Mouse (Mus musculus) CH12.LX (cell line): Measurements from ENCODE around the gene Aldh8a1. TPM values are rescaled to one million over a fixed set of nuclear protein-coding genes. Genes with fewer than 3 reads are reported as not detected.
A peak's percentile ranks its signal among the peaks of the same experiment; 100 is the strongest.

Experiments
- DNase-seq: peaks from one replicate; pipeline ENCODE4 v3.0.0-alpha.2; 2013; ENCODE audit errors: extremely low read depth
- H3K27ac ChIP-seq: 2 replicates; pipeline ENCODE4 v1.5.1; 2012; ENCODE audit warnings: low read depth, mild to moderate bottlenecking, control low read depth, moderate library complexity; ENCODE audit not compliant: insufficient read depth
- H3K27me3 ChIP-seq: replicated peaks from 2 replicates; pipeline ENCODE3; 2012; ENCODE audit warnings: inconsistent platforms
- H3K36me3 ChIP-seq, 2 experiments: replicated peaks in 1 of 2; 2 replicates each; pipeline versions ENCODE3 to v1.6.1; 2012; ENCODE audit warnings: inconsistent platforms in 1 of 2, low read length in 1 of 2, mild to moderate bottlenecking in 1 of 2, mixed read lengths in 1 of 2, moderate library complexity in 1 of 2; ENCODE audit not compliant: control insufficient read depth in 1 of 2, insufficient read depth in 1 of 2
- H3K4me1 ChIP-seq, 2 experiments: 2 replicates each; pipeline ENCODE4 v1.6.1; 2012; ENCODE audit warnings: inconsistent platforms in 1 of 2, moderate library complexity in 1 of 2; ENCODE audit not compliant: insufficient read depth in 2 of 2, control insufficient read depth in 1 of 2
- H3K4me2 ChIP-seq: 2 replicates; pipeline ENCODE4 v1.6.1; 2012; ENCODE audit warnings: low read depth, mild to moderate bottlenecking, control low read depth; ENCODE audit not compliant: poor library complexity, insufficient read depth, severe bottlenecking
- H3K4me3 ChIP-seq, 3 experiments: fragments of 150-350 bp in 1 of 3; sonication (generic) in 1 of 3; replicated peaks in 1 of 3; 2 replicates each; pipeline versions ENCODE3 to v1.5.1; 2011 to 2012; ENCODE audit warnings: low read depth in 2 of 3, low read length in 2 of 3, mild to moderate bottlenecking in 2 of 3, moderate library complexity in 2 of 3, control low read depth in 1 of 3, improper control_type of control experiment in 1 of 3, inconsistent platforms in 1 of 3, mixed read lengths in 1 of 3; ENCODE audit not compliant: poor library complexity in 1 of 3
- H3K79me2 ChIP-seq: replicated peaks from 2 replicates; pipeline ENCODE4 v1.6.1; 2012; ENCODE audit warnings: mild to moderate bottlenecking, moderate library complexity; ENCODE audit not compliant: control insufficient read depth, poor library complexity, insufficient read depth, severe bottlenecking; ENCODE audit errors: extremely low read depth
- H3K9ac ChIP-seq: 2 replicates; pipeline ENCODE4 v1.6.1; 2012; ENCODE audit warnings: low read depth, mild to moderate bottlenecking, control low read depth, moderate library complexity; ENCODE audit not compliant: insufficient read depth
- H3K9me3 ChIP-seq: replicated peaks from 2 replicates; pipeline ENCODE3; 2012; ENCODE audit warnings: low read length, inconsistent platforms, mixed read lengths
- BHLHE40 ChIP-seq: IDR thresholded peaks from 2 replicates; pipeline ENCODE4 v1.6.1; 2011; ENCODE audit warnings: mild to moderate bottlenecking, low read depth, low read length, improper control_type of control experiment
- CHD1 ChIP-seq: IDR thresholded peaks from 2 replicates; pipeline ENCODE4 v1.6.1; 2012; ENCODE audit warnings: low read depth, low read length, improper control_type of control experiment, inconsistent platforms
- CHD2 ChIP-seq: IDR thresholded peaks from 2 replicates; pipeline ENCODE4 v1.6.1; 2011; ENCODE audit warnings: low read length, improper control_type of control experiment
- E2F4 ChIP-seq: IDR thresholded peaks from 2 replicates; pipeline ENCODE4 v1.6.1; 2011; ENCODE audit warnings: low read depth, low read length, improper control_type of control experiment; ENCODE audit not compliant: insufficient replicate concordance
- ELF1 ChIP-seq: IDR thresholded peaks from 2 replicates; pipeline ENCODE4 v1.6.1; 2014; ENCODE audit warnings: low read depth, mild to moderate bottlenecking, inconsistent platforms, low read length, improper control_type of control experiment
- EP300 ChIP-seq: IDR thresholded peaks from 2 replicates; pipeline ENCODE4 v1.6.1; 2011; ENCODE audit warnings: low read length, improper control_type of control experiment
- ETS1 ChIP-seq: conservative IDR thresholded peaks from 2 replicates; pipeline ENCODE4 v1.6.1; 2012; ENCODE audit warnings: low read depth, mild to moderate bottlenecking, inconsistent platforms, low read length, improper control_type of control experiment, moderate library complexity
- GABPA ChIP-seq: IDR thresholded peaks from 2 replicates; pipeline ENCODE4 v1.6.1; 2012; ENCODE audit warnings: low read depth, low read length, improper control_type of control experiment, inconsistent platforms; ENCODE audit not compliant: insufficient replicate concordance
- HCFC1 ChIP-seq: IDR thresholded peaks from 2 replicates; pipeline ENCODE4 v1.6.1; 2012; ENCODE audit warnings: low read depth, mild to moderate bottlenecking, inconsistent platforms, low read length, improper control_type of control experiment
- JUN ChIP-seq: IDR thresholded peaks from 2 replicates; pipeline ENCODE4 v1.6.1; 2011; ENCODE audit warnings: low read depth, mild to moderate bottlenecking, low read length, improper control_type of control experiment, moderate library complexity; ENCODE audit not compliant: insufficient read depth
- JUND ChIP-seq: conservative IDR thresholded peaks from 2 replicates; pipeline ENCODE4 v1.6.1; 2011; ENCODE audit warnings: low read depth, low read length, improper control_type of control experiment
- KAT2A ChIP-seq: IDR thresholded peaks from 2 replicates; pipeline ENCODE4 v1.6.1; 2012; ENCODE audit warnings: low read length, improper control_type of control experiment, inconsistent platforms; ENCODE audit not compliant: insufficient replicate concordance
- MAFK ChIP-seq: IDR thresholded peaks from 2 replicates; pipeline ENCODE4 v1.6.1; 2011; ENCODE audit warnings: low read length, improper control_type of control experiment; ENCODE audit not compliant: insufficient replicate concordance
- MAX ChIP-seq: IDR thresholded peaks from 2 replicates; pipeline ENCODE4 v1.6.1; 2011; ENCODE audit warnings: low read length, improper control_type of control experiment
- MAZ ChIP-seq: IDR thresholded peaks from 2 replicates; pipeline ENCODE4 v1.6.1; 2012; ENCODE audit warnings: low read depth, mild to moderate bottlenecking, inconsistent platforms, low read length, improper control_type of control experiment, moderate library complexity
- MXI1 ChIP-seq: IDR thresholded peaks from 2 replicates; pipeline ENCODE4 v1.6.1; 2011; ENCODE audit warnings: mild to moderate bottlenecking, low read depth, low read length, improper control_type of control experiment
- MYC ChIP-seq: IDR thresholded peaks from 2 replicates; pipeline ENCODE4 v1.6.1; 2011; ENCODE audit warnings: low read depth, mild to moderate bottlenecking, improper control_type of control experiment, low read length
- NELFE ChIP-seq: IDR thresholded peaks from 2 replicates; pipeline ENCODE4 v1.6.1; 2011; ENCODE audit warnings: low read depth, low read length, improper control_type of control experiment
- PAX5 ChIP-seq: IDR thresholded peaks from 2 replicates; pipeline ENCODE4 v1.6.1; 2012; ENCODE audit warnings: low read length, inconsistent platforms, mixed read lengths
- POLR2A ChIP-seq: IDR thresholded peaks from 2 replicates; pipeline ENCODE4 v1.6.1; 2011; ENCODE audit warnings: low read depth, mild to moderate bottlenecking, improper control_type of control experiment, low read length
- POLR2AphosphoS2 ChIP-seq: IDR thresholded peaks from 2 replicates; pipeline ENCODE4 v1.6.1; 2011; ENCODE audit warnings: low read depth, low read length, improper control_type of control experiment
- RAD21 ChIP-seq: IDR thresholded peaks from 2 replicates; pipeline ENCODE4 v1.6.1; 2011; ENCODE audit warnings: low read depth, mild to moderate bottlenecking, low read length, improper control_type of control experiment, moderate library complexity
- SIN3A ChIP-seq: IDR thresholded peaks from 2 replicates; pipeline ENCODE4 v1.6.1; 2012; ENCODE audit warnings: low read length, improper control_type of control experiment, inconsistent platforms
- TBP ChIP-seq: conservative IDR thresholded peaks from 2 replicates; pipeline ENCODE4 v1.6.1; 2011; ENCODE audit warnings: low read depth, low read length, improper control_type of control experiment
- TCF12 ChIP-seq: IDR thresholded peaks from 2 replicates; pipeline ENCODE4 v1.6.1; 2014; ENCODE audit warnings: low read depth, mild to moderate bottlenecking, inconsistent platforms, low read length, improper control_type of control experiment
- UBTF ChIP-seq: IDR thresholded peaks from 2 replicates; pipeline ENCODE4 v1.6.1; 2012; ENCODE audit warnings: low read depth, mild to moderate bottlenecking, inconsistent platforms, low read length, improper control_type of control experiment, moderate library complexity
- USF1 ChIP-seq: IDR thresholded peaks from 2 replicates; pipeline ENCODE4 v1.6.1; 2014; ENCODE audit warnings: low read depth, mild to moderate bottlenecking, inconsistent platforms, low read length, improper control_type of control experiment
- ZKSCAN1 ChIP-seq: IDR thresholded peaks from 2 replicates; pipeline ENCODE4 v1.6.1; 2012; ENCODE audit warnings: low read depth, inconsistent platforms, low read length, improper control_type of control experiment, borderline replicate concordance
- ZMIZ1 ChIP-seq: IDR thresholded peaks from 2 replicates; pipeline ENCODE4 v1.6.1; 2012; ENCODE audit warnings: low read depth, mild to moderate bottlenecking, inconsistent platforms, low read length, improper control_type of control experiment
- ZNF384 ChIP-seq: IDR thresholded peaks from 2 replicates; pipeline ENCODE4 v1.6.1; 2012; ENCODE audit warnings: low read depth, low read length, improper control_type of control experiment, inconsistent platforms
- dilution Hi-C: fragments of 300-500 bp; cut with MboI; formaldehyde crosslinking; loops from 2 replicates; pipeline ENCODE4 v1.14.3; 2020; ENCODE audit warnings: low sequenced_read_pairs; ENCODE audit not compliant: extremely low pct_unique_long_range_greater_than_20kb, extremely low pct_ligation_motif_present
- in situ Hi-C: fragments of 300-500 bp; cut with MboI; formaldehyde crosslinking; loops from 3 replicates; pipeline ENCODE4 v1.14.3; 2019; ENCODE audit warnings: low sequenced_read_pairs, low pct_ligation_motif_present, low pct_unique_long_range_greater_than_20kb, mixed read lengths
- polyA plus RNA-seq: library from polyadenylated mRNA; unstranded; fragments of >175 nt; gene quantifications from 2 replicates; pipeline ENCODE4 v1.2.1, GENCODE M21; 2012; ENCODE audit warnings: low read depth; ENCODE audit not compliant: insufficient read length
- total RNA-seq, 2 experiments: library from RNA; depleted of rRNA; stranded (reverse); fragments of 300-350 nt in 1 of 2; fragments of >200 nt in 1 of 2; gene quantifications; 2 replicates each; pipeline ENCODE4 v1.2.3; 2012 to 2014

The Aldh8a1 gene
- total and polyA plus RNA-seq, 3 experiments = 0.08 to 0.11 TPM; not detected in 1

DNA sequence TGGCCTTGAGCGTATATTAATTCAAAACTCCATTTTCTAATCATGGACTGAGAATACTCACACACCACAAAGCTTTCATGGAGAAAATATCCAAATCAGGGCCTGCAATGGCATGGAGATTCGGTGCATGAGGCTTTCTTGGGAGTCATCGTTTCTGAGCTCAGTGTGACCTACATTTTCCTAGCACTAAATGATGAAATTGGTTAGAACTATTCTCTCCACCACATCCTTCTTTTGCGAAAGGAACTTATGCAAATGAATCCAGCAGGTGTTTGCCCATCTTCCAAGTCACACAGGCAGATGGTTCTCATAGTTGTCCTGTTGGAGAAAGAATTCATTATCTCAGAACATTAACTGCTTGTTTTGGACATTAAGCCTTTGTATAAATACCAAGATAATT lies 13.3 kb downstream of the Aldh8a1 start:
- in situ Hi-C loops (loop anchor here (10.0 to 25.0 kb wide), 2 partner anchors 54 to 222 kb away; no protein-coding TSS in a partner anchor), dilution Hi-C loops (no loop called here)
- Histone ChIP-seq H3K79me2 (no peaks in the 10 kb centered on the region), H3K4me1 (peaks cover 2 to 32% of the 10 kb centered on the region in 2 experiments), H3K9ac (no peak overlapping the region), H3K4me3 (no peak overlapping the region), H3K36me3 (no peaks in the 10 kb centered on the region), H3K27me3 (peaks cover 1% of the 10 kb centered on the region), H3K4me2 (no peak overlapping the region), H3K27ac (no peak overlapping the region), H3K9me3 (no peaks in the 10 kb centered on the region)
- no peak for TF ChIP-seq MAFK
- no peak for TF ChIP-seq TBP
- TF ChIP-seq UBTF = no peak
- no peak for TF ChIP-seq RAD21
- TF ChIP-seq MAZ = no peak
- no peak for TF ChIP-seq ZMIZ1
- peak; percentile 58; the same call in 1 of the 2 replicates for TF ChIP-seq ETS1
- TF ChIP-seq SIN3A = no peak
- TF ChIP-seq TCF12 = 0 out of 2 replicates have a peak, but pooled peaks have one; percentile 23
- TF ChIP-seq JUN = peak; percentile 38; the same call in 1 of the 2 replicates
- no peak for TF ChIP-seq MAX
- TF ChIP-seq E2F4 = no peak
- TF ChIP-seq CHD2 = no peak
- no peak for TF ChIP-seq GABPA
- TF ChIP-seq CHD1 = no peak
- no peak for TF ChIP-seq ZKSCAN1
- 0 out of 2 replicates have a peak, but pooled peaks have one; percentile 31 for TF ChIP-seq JUND
- TF ChIP-seq POLR2A = no peak
- no peak for TF ChIP-seq NELFE
- no peak for TF ChIP-seq MYC
- no peak for TF ChIP-seq USF1
- TF ChIP-seq ELF1 = no peak
- TF ChIP-seq PAX5 = no peak
- no peak for TF ChIP-seq ZNF384
- TF ChIP-seq MXI1 = no peak
- no peak for TF ChIP-seq KAT2A
- TF ChIP-seq POLR2AphosphoS2 = no peak
- TF ChIP-seq EP300 = peak; percentile 82
- TF ChIP-seq HCFC1 = no peak
- TF ChIP-seq BHLHE40 = 0 out of 2 replicates have a peak, but pooled peaks have one; percentile 23
- DNase-seq = peak; percentile 59
